17 mouse cellular contexts compared by ENCODE assay signal in genomic region chr17:71118607-71119006, GRCm38 (mm10).
DNase-seq lines count a peak whose midpoint lies in the region; ATAC-seq and TF ChIP-seq lines count a peak whose summit lies in the region.
"Had no signal": no experiment of that assay in that cellular context is flagged by ENCODE, and none has a peak within 500 bp of the region (broad histone marks: within the 10 kb centered on the region; RNA-seq: fewer than 3 reads in every experiment).

No protein-coding gene starts in this region.

- H3K4me1 ChIP-seq in heart, embryonic 14.5 days (ENCODE audit: control insufficient read depth in 2 of 2, insufficient read depth in 2 of 2, low read length in 2 of 2), result peaks cover 24 to 44% of the 10 kb centered on the region in 2 experiments
- H3K4me1 ChIP-seq in ES-E14 (ENCODE audit: control insufficient read depth in 2 of 2, insufficient read depth in 2 of 2, low read length in 2 of 2, poor library complexity in 1 of 2), result no peaks in the 10 kb centered on the region
- H3K4me1 ChIP-seq in midbrain, embryonic 10.5 days, result peaks cover 5% of the 10 kb centered on the region
- H3K4me1 ChIP-seq: midbrain, embryonic 13.5 days had no signal

- no peaks in the 10 kb centered on the region for H3K9me3 ChIP-seq in heart, embryonic 14.5 days (ENCODE audit: control insufficient read depth, low read length)
- no peaks in the 10 kb centered on the region for H3K9me3 ChIP-seq in ES-E14 (ENCODE audit: control insufficient read depth, insufficient read depth, low read depth, low read length)
- H3K9me3 ChIP-seq in midbrain, embryonic 10.5 days (replicated peaks), result no peaks in the 10 kb centered on the region
- H3K9me3 ChIP-seq: embryonic facial prominence, embryonic 13.5 days; forebrain, embryonic 10.5 days; kidney, embryonic 15.5 days; liver, embryonic 12.5 days; midbrain, embryonic 13.5 days had no signal

- no peak overlapping the region for H3K9ac ChIP-seq in heart, embryonic 14.5 days (ENCODE audit: low read length)
- no peak overlapping the region for H3K9ac ChIP-seq in ES-E14 (ENCODE audit: insufficient read depth, low read depth, low read length, poor library complexity, severe bottlenecking)
- H3K9ac ChIP-seq: embryonic facial prominence, embryonic 13.5 days; kidney, embryonic 15.5 days; liver, embryonic 12.5 days; midbrain, embryonic 13.5 days had no signal

- intact Hi-C loops in left cerebral cortex, postnatal 4 days (cut with DNase I), result no loop called here

- peak overlapping the region; percentile 59 to 78 for H3K27ac ChIP-seq in heart, embryonic 14.5 days (replicated peaks in 1 of 2; ENCODE audit: control insufficient read depth in 1 of 2, insufficient read depth in 1 of 2, low read depth in 2 of 2, low read length in 2 of 2)
- H3K27ac ChIP-seq in ES-E14 (ENCODE audit: insufficient read depth, low read depth, low read length, poor library complexity, severe bottlenecking), result no peak overlapping the region
- no peak overlapping the region for H3K27ac ChIP-seq in midbrain, embryonic 10.5 days (replicated peaks)
- H3K27ac ChIP-seq: hindbrain, postnatal 0 days; kidney, embryonic 15.5 days; liver, embryonic 12.5 days; midbrain, embryonic 13.5 days had no signal

- H3K36me3 ChIP-seq in heart, embryonic 14.5 days (ENCODE audit: control insufficient read depth, insufficient read depth, low read length), result peaks cover 85% of the 10 kb centered on the region
- no peaks in the 10 kb centered on the region for H3K36me3 ChIP-seq in ES-E14 (ENCODE audit: control insufficient read depth, insufficient read depth, low read length, poor library complexity, severe bottlenecking)
- H3K36me3 ChIP-seq in midbrain, embryonic 10.5 days, result no peaks in the 10 kb centered on the region
- H3K36me3 ChIP-seq: embryonic facial prominence, embryonic 13.5 days; forebrain, embryonic 10.5 days; kidney, embryonic 15.5 days; liver, embryonic 12.5 days; midbrain, embryonic 13.5 days had no signal

- ATAC-seq in heart, embryonic 14.5 days (ENCODE audit: insufficient number of reproducible peaks, insufficient read depth, low FRiP score, low read depth), result no peak
- ATAC-seq: hindbrain, postnatal 0 days; liver, embryonic 12.5 days; midbrain, embryonic 13.5 days had no signal

- WGBS in heart, embryonic 14.5 days, result 31% methylated on average over 4 of the region's 4 CpGs
- WGBS in midbrain, embryonic 10.5 days, result 72% methylated on average over 4 of the region's 4 CpGs

- no peak overlapping the region for H3K4me2 ChIP-seq in heart, embryonic 14.5 days (ENCODE audit: low read length)
- H3K4me2 ChIP-seq: embryonic facial prominence, embryonic 13.5 days; kidney, embryonic 15.5 days; liver, embryonic 12.5 days; midbrain, embryonic 13.5 days had no signal

- H3K27me3 ChIP-seq in heart, embryonic 14.5 days (ENCODE audit: control insufficient read depth, insufficient read depth, low read length), result no peaks in the 10 kb centered on the region
- H3K27me3 ChIP-seq in midbrain, embryonic 10.5 days (ENCODE audit: low read depth, poor library complexity, severe bottlenecking), result no peaks in the 10 kb centered on the region
- H3K27me3 ChIP-seq: embryonic facial prominence, embryonic 13.5 days; kidney, embryonic 15.5 days; liver, embryonic 12.5 days; midbrain, embryonic 13.5 days had no signal

- DNase-seq in heart, postnatal 4 days, result no peak
- peak; percentile 42 for DNase-seq in ES-E14 (ENCODE audit: low read depth, low spot score)
- DNase-seq in induced T-regulatory cell, adult 2 months (ENCODE audit: low read depth), result peak; percentile 14
- peak; percentile 47 for DNase-seq in thymus, postnatal 25 days
- DNase-seq in midbrain, embryonic 10.5 days (ENCODE audit: low spot score), result no peak
- no peak for DNase-seq in left cerebral cortex, postnatal 4 days
- no peak for DNase-seq in adrenal gland, postnatal 10 days
- DNase-seq: adrenal gland, adult 8-10 months; gastrocnemius, postnatal 36 days; lung, postnatal 14 days had no signal

- no peak overlapping the region for H3K4me3 ChIP-seq in heart, embryonic 14.5 days (ENCODE audit: control insufficient read depth in 1 of 2, insufficient read depth in 1 of 2, low read depth in 1 of 2, low read length in 2 of 2)
- no peak overlapping the region for H3K4me3 ChIP-seq in ES-E14 (ENCODE audit: insufficient read depth in 1 of 2, low read depth in 1 of 2, low read length in 2 of 2, poor library complexity in 1 of 2, severe bottlenecking in 1 of 2)
- H3K4me3 ChIP-seq in midbrain, embryonic 10.5 days, result no peak overlapping the region
- H3K4me3 ChIP-seq: embryonic facial prominence, embryonic 13.5 days; forebrain, embryonic 10.5 days; kidney, embryonic 15.5 days; liver, embryonic 12.5 days; midbrain, embryonic 13.5 days had no signal

- in situ Hi-C loops in ES-E14 (cut with MboI; ENCODE audit: low sequenced_read_pairs in 2 of 2, unreplicated experiment in 2 of 2), result no loop called here

TF ChIP-seq in ES-E14, 5 proteins besides CTCF, POLR2A, EP300 and RAD21:
- TF ChIP-seq ZNF384 (IDR thresholded peaks at IDR 0.05; ENCODE audit: low read depth, low read length) (no peak), CHD2 (IDR thresholded peaks at IDR 0.05; ENCODE audit: low read depth, low read length) (no peak), ZC3H11A (IDR thresholded peaks at IDR 0.05; ENCODE audit: borderline replicate concordance, low read depth, low read length) (no peak), HCFC1 (IDR thresholded peaks at IDR 0.05; ENCODE audit: borderline replicate concordance, insufficient read depth, low read length) (no peak), MAFK (IDR thresholded peaks at IDR 0.05; ENCODE audit: insufficient read depth, low read depth, low read length) (no peak)

Comparison
In these comparisons a context has a peak if more than half of its experiments do, and no peak if none do; other contexts are left out.
1. H3K27ac ChIP-seq: peak in heart, embryonic 14.5 days (2 of 2); none in ES-E14 (single experiment) and midbrain, embryonic 10.5 days (single experiment).
2. DNase-seq: peak in ES-E14 (single experiment), induced T-regulatory cell, adult 2 months (single experiment) and thymus, postnatal 25 days (single experiment); none in heart, postnatal 4 days (single experiment), midbrain, embryonic 10.5 days (single experiment), left cerebral cortex, postnatal 4 days (single experiment) and adrenal gland, postnatal 10 days (single experiment).